Mouse (Mus musculus): ENCODE results near the gene Iapp.
"Not testable (repeated sequence)": the region's sequence is repeated elsewhere in the genome, so short reads cannot be mapped to it uniquely, and the experiment has no call there.

The Iapp gene

GRCm38 (mm10) chr6:142298098-142298497, at the start of gene Iapp:
TSS of gene Iapp (plus strand) at chr6:142298423.
- no peak for DNase-seq

- DNase-seq = not testable (repeated sequence)
Measured at GRCm38 (mm10) chr6:142250738-142251307, 47.4 kb upstream of the Iapp start.

GRCm38 (mm10) chr6:142275721-142276442, 22.3 kb upstream of the Iapp start:
- DNase-seq = no peak

GRCm38 (mm10) chr6:142289413-142290118, 8.7 kb upstream of the Iapp start:
- DNase-seq = no peak

GRCm38 (mm10) chr6:142305076-142305475, 6.9 kb downstream of the Iapp start:
- no peak for DNase-seq

- no peak for DNase-seq
Measured at GRCm38 (mm10) chr6:142314285-142314684, 16.1 kb downstream of the Iapp start.

- no peak for DNase-seq
Measured at GRCm38 (mm10) chr6:142317106-142317505, 18.9 kb downstream of the Iapp start.

GRCm38 (mm10) chr6:142322881-142323280, 24.7 kb downstream of the Iapp start, which contains the start of gene Slco1a5:
TSS of gene Slco1a5 (minus strand) at chr6:142322981.
- no peak for DNase-seq

GRCm38 (mm10) chr6:142326598-142326997, 28.4 kb downstream of the Iapp start:
- DNase-seq = no peak

- no peak for DNase-seq
Measured at GRCm38 (mm10) chr6:142329201-142329600, 31.0 kb downstream of the Iapp start.

GRCm38 (mm10) chr6:142338961-142339360, 40.7 kb downstream of the Iapp start:
- DNase-seq = no peak

GRCm38 (mm10) chr6:142339576-142339975, 41.4 kb downstream of the Iapp start:
- no peak for DNase-seq

- DNase-seq = peak; percentile 76
Measured at GRCm38 (mm10) chr6:142343561-142343960, 45.3 kb downstream of the Iapp start.

GRCm38 (mm10) chr6:142345440-142346038, 47.3 kb downstream of the Iapp start, which contains the start of gene Pyroxd1:
TSS of gene Pyroxd1 (plus strand) at chr6:142345654.
- DNase-seq = peak; percentile 92

- no peak for DNase-seq
Measured at GRCm38 (mm10) chr6:142346181-142347110, 48.2 kb downstream of the Iapp start.

- DNase-seq = no peak
Measured at GRCm38 (mm10) chr6:142347431-142348385, 49.5 kb downstream of the Iapp start.

GRCm38 (mm10) chr6:142352099-142352498, 53.9 kb downstream of the Iapp start:
- DNase-seq = not testable (repeated sequence)

Measured in lung, postnatal 36 days (tissue).